ENCODE assay signal across 8 mouse cellular contexts in genomic region chr5:24351278-24351677, GRCm38 (mm10). TPM values are rescaled to one million over a fixed set of nuclear protein-coding genes. Genes with fewer than 3 reads are reported as not detected.
DNase-seq lines count a peak whose midpoint lies in the region; ATAC-seq and TF ChIP-seq lines count a peak whose summit lies in the region.

Gene Kcnh2, minus strand, starts transcription at chr5:24351604.

- no peaks in the 10 kb centered on the region for H3K36me3 ChIP-seq in embryonic facial prominence, embryonic 10.5 days (replicated peaks)
- H3K36me3 ChIP-seq in limb, embryonic 14.5 days (ENCODE audit: control insufficient read depth, insufficient read depth, low read length): no peaks in the 10 kb centered on the region

- TF ChIP-seq CTCF in lung, adult 2 months (IDR thresholded peaks at IDR 0.05; ENCODE audit: insufficient read depth, low read length): no peak

- H3K4me1 ChIP-seq in lung, adult 2 months (ENCODE audit: control insufficient read depth, insufficient read depth, low read length): peaks cover 8% of the 10 kb centered on the region
- peaks cover 67% of the 10 kb centered on the region for H3K4me1 ChIP-seq in embryonic facial prominence, embryonic 10.5 days
- H3K4me1 ChIP-seq in limb, embryonic 14.5 days (ENCODE audit: control insufficient read depth, insufficient read depth, low read length): peaks cover 18% of the 10 kb centered on the region

- no peaks in the 10 kb centered on the region for H3K9me3 ChIP-seq in embryonic facial prominence, embryonic 10.5 days
- H3K9me3 ChIP-seq in limb, embryonic 14.5 days (ENCODE audit: control insufficient read depth, low read length): no peaks in the 10 kb centered on the region

- TF ChIP-seq POLR2A in lung, adult 2 months (IDR thresholded peaks at IDR 0.05; ENCODE audit: borderline replicate concordance, extremely low read depth, low read depth, low read length): no peak
- no peak for TF ChIP-seq POLR2A in limb, embryonic 14.5 days (IDR thresholded peaks at IDR 0.05; ENCODE audit: borderline replicate concordance, extremely low read depth, insufficient read depth, insufficient read length)

- intact Hi-C loops in heart, postnatal 25 days (cut with DNase I): no loop called here

- H3K9ac ChIP-seq in limb, embryonic 14.5 days (ENCODE audit: low read depth, low read length, severe bottlenecking): peak within 1 kb of the TSS; percentile 64

- no peak for DNase-seq in lung, adult 2 months
- no peak for DNase-seq in lung, postnatal 4 days
- no peak for DNase-seq in embryonic facial prominence, embryonic 10.5 days (ENCODE audit: low spot score)
- no peak for DNase-seq in heart, postnatal 25 days (ENCODE audit: low spot score)
- DNase-seq in limb, embryonic 14.5 days (ENCODE audit: low spot score): peak; percentile 11
- no peak for DNase-seq in testis, postnatal 10 days (ENCODE audit: low spot score)
- DNase-seq in lung, postnatal 14 days: no peak

- ATAC-seq in limb, embryonic 14.5 days (ENCODE audit: low FRiP score, low read depth): peak; percentile 18
- no peak for ATAC-seq in monocyte, adult 5-6 weeks (replicated peaks; ENCODE audit: insufficient number of reproducible peaks, low FRiP score, low TSS enrichment, poor library complexity, severe bottlenecking)

- H3K27ac ChIP-seq in embryonic facial prominence, embryonic 10.5 days (replicated peaks): peak within 1 kb of the TSS; percentile 81
- peak within 1 kb of the TSS; percentile 67 for H3K27ac ChIP-seq in limb, embryonic 14.5 days (replicated peaks; ENCODE audit: low read depth, low read length)

- H3K27me3 ChIP-seq in embryonic facial prominence, embryonic 10.5 days (replicated peaks; ENCODE audit: low read depth, poor library complexity, severe bottlenecking): peaks cover 82% of the 10 kb centered on the region
- peaks cover 30% of the 10 kb centered on the region for H3K27me3 ChIP-seq in limb, embryonic 14.5 days (ENCODE audit: control insufficient read depth, insufficient read depth, low read length)

- peak within 1 kb of the TSS; percentile 44 for H3K4me3 ChIP-seq in lung, adult 2 months (replicated peaks; ENCODE audit: extremely low read depth, low read depth, low read length)
- H3K4me3 ChIP-seq in embryonic facial prominence, embryonic 10.5 days: peak within 1 kb of the TSS; percentile 77
- H3K4me3 ChIP-seq in limb, embryonic 14.5 days (replicated peaks; ENCODE audit: low read length): peak within 1 kb of the TSS; percentile 60

- WGBS in lung, adult 2 months: 2% methylated on average over 53 of the region's 53 CpGs
- WGBS in embryonic facial prominence, embryonic 10.5 days: under 1% methylated on average over 53 of the region's 53 CpGs
- WGBS in limb, embryonic 14.5 days: under 1% methylated on average over 22 of the region's 53 CpGs

- peak within 1 kb of the TSS; percentile 99 for H3K4me2 ChIP-seq in limb, embryonic 14.5 days (replicated peaks; ENCODE audit: low read depth, low read length, severe bottlenecking)

RNA-seq across cellular contexts. Expression of gene Kcnh2, which starts in this region (rescaled TPM):
- 29.5 and 37.1 TPM in 2 replicates for polyA plus RNA-seq in lung, adult 2 months (2012; rRNA removed)
- polyA plus RNA-seq in embryonic facial prominence, embryonic 10.5 days (2016; fragmentation: Nextera tagmentation; extraction: Ambion mirVana): 10.9 and 13.7 TPM in 2 replicates
- total RNA-seq in heart, postnatal 25 days (2021): 10 to 100 TPM; 62.4 to 67.2 TPM
- polyA plus RNA-seq in limb, embryonic 14.5 days (2012; rRNA removed): 16.2 and 26.5 TPM in 2 replicates
- polyA plus RNA-seq in limb, embryonic 14.5 days (2014; fragmentation: Nextera tagmentation; extraction: Ambion mirVana): 2.8 and 3.8 TPM in 2 replicates
- 0.53 TPM in 1 of 3 replicates, not detected in the others for total RNA-seq in monocyte, adult 5-6 weeks (2017)

Comparison
In these comparisons a context has a peak if more than half of its experiments do, and no peak if none do; other contexts are left out.
1. RNA of gene Kcnh2 (total RNA-seq): 62.4 to 67.2 TPM in heart, postnatal 25 days; 0.53 TPM in monocyte, adult 5-6 weeks; every median in the first group is over 10 times any median in the second.
2. Peak in every context shown above with its lines, with median percentiles within 50 percentile points of each other: H3K4me3 ChIP-seq.